In the genomic region with DNA sequence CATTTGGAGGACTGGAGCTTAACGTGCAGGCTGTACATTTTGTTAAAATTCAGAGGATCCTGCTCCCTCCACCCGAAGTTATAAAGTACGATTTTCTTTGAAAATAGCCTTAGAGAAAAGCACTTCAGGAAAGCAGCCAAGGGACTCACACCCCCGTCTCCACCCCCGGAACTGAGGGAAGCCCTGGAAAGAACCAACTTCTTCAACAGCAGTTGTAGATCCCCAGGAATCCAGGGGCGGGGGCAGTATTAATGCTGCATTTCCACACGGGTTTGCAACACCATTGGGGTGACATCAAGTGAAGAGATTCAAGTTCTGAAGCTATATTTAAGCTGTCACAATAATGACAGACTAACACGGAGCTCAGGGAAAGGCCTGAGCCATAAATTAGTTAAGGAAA, we compare ENCODE assay signal across 9 mouse cellular contexts. TPM values are rescaled to one million over a fixed set of nuclear protein-coding genes. Genes with fewer than 3 reads are reported as not detected.
DNase-seq lines count a peak whose midpoint lies in the region; ATAC-seq and TF ChIP-seq lines count a peak whose summit lies in the region.
"Had no signal": no experiment of that assay in that cellular context is flagged by ENCODE, and none has a peak within 500 bp of the region (broad histone marks: within the 10 kb centered on the region; RNA-seq: fewer than 3 reads in every experiment).

No protein-coding gene starts in this region.

- no peaks in the 10 kb centered on the region for H3K36me3 ChIP-seq in forebrain, embryonic 13.5 days (ENCODE audit: poor library complexity, severe bottlenecking)

- H3K9me3 ChIP-seq in forebrain, embryonic 13.5 days (replicated peaks) = no peaks in the 10 kb centered on the region

- intact Hi-C loops in left cerebral cortex, postnatal 25 days (cut with DNase I) = no loop called here

- peak; percentile 32 to 52 for DNase-seq in layer of hippocampus, adult 2 months (ENCODE audit: low spot score in 2 of 2)
- DNase-seq in layer of hippocampus, adult 9-10 months (ENCODE audit: low spot score) = no peak
- DNase-seq in left cerebral cortex, postnatal 25 days (ENCODE audit: low spot score in 2 of 2) = peak; percentile 56 to 86
- DNase-seq in right cerebral cortex, postnatal 14 days = peak; percentile 42
- no peak for DNase-seq in yolk sac, embryonic 10.5 days (ENCODE audit: low spot score)
- DNase-seq in ovary, postnatal 14 days (ENCODE audit: low spot score) = no peak

- ATAC-seq in forebrain, embryonic 13.5 days = no peak
- no peak for ATAC-seq in megakaryocyte progenitor cell, adult 5-6 weeks (replicated peaks; ENCODE audit: poor library complexity)

- no peak for TF ChIP-seq CTCF in layer of hippocampus, adult 2 months (conservative IDR thresholded peaks at IDR 0.05)

- 30% methylated on average over 8 of the region's 8 CpGs for WGBS in forebrain, embryonic 13.5 days

- H3K4me2 ChIP-seq in forebrain, embryonic 13.5 days = peak overlapping the region; percentile 83

- H3K27ac ChIP-seq in layer of hippocampus, adult 2 months = no peak overlapping the region
- no peak overlapping the region; the same call in 1 of the 2 replicates for H3K27ac ChIP-seq in forebrain, embryonic 13.5 days
- H3K27ac ChIP-seq: macrophage had no signal

- no peak overlapping the region; the same call in 1 of the 2 replicates for H3K9ac ChIP-seq in forebrain, embryonic 13.5 days

- H3K4me3 ChIP-seq in layer of hippocampus, adult 2 months = no peak overlapping the region
- peak overlapping the region; percentile 88 for H3K4me3 ChIP-seq in forebrain, embryonic 13.5 days

- 0 out of 2 replicates have a peak, but pooled peaks cover 4% of the 10 kb centered on the region for H3K27me3 ChIP-seq in forebrain, embryonic 13.5 days

- peaks cover 40% of the 10 kb centered on the region for H3K4me1 ChIP-seq in forebrain, embryonic 13.5 days

RNA-seq across cellular contexts. Expression of a gene that starts 0.9 kb away (rescaled TPM):
- 10 to 100 TPM; 30.1 to 30.7 TPM for total RNA-seq in layer of hippocampus, adult 2 months (2021)
- 118 and 134 TPM in 2 replicates for polyA plus RNA-seq in forebrain, embryonic 13.5 days (2015; fragmentation: Nextera tagmentation; extraction: Ambion mirVana)
- 10 to 100 TPM; 27.7 to 31.5 TPM for total RNA-seq in left cerebral cortex, postnatal 25 days (2021)
- total RNA-seq in megakaryocyte progenitor cell, adult 5-6 weeks (2015) = not detected in 2 replicates
- not detected in 2 replicates for total RNA-seq in megakaryocyte progenitor cell, adult 5-6 weeks (2017)
- polyA plus RNA-seq: macrophage had no signal

RNA-seq across cellular contexts. Expression of a gene that starts 43.9 kb away (rescaled TPM):
- 1 to 10 TPM; 3.7 to 7.1 TPM for total RNA-seq in layer of hippocampus, adult 2 months (2021)
- 264 and 275 TPM in 2 replicates for polyA plus RNA-seq in forebrain, embryonic 13.5 days (2015; fragmentation: Nextera tagmentation; extraction: Ambion mirVana)
- total RNA-seq in left cerebral cortex, postnatal 25 days (2021) = 1 to 10 TPM; 6.7 to 8.0 TPM
- total RNA-seq in megakaryocyte progenitor cell, adult 5-6 weeks (2015) = 152 and 180 TPM in 2 replicates
- 80.7 and 103 TPM in 2 replicates for total RNA-seq in megakaryocyte progenitor cell, adult 5-6 weeks (2017)

Comparison
In these comparisons a context has a peak if more than half of its experiments do, and no peak if none do; other contexts are left out.
1. DNase-seq: peak in layer of hippocampus, adult 2 months (2 of 2), left cerebral cortex, postnatal 25 days (2 of 2) and right cerebral cortex, postnatal 14 days (single experiment); none in layer of hippocampus, adult 9-10 months (single experiment), yolk sac, embryonic 10.5 days (single experiment) and ovary, postnatal 14 days (single experiment).
2. RNA of a gene that starts 0.9 kb away (total RNA-seq): 27.7 to 31.5 TPM in left cerebral cortex, postnatal 25 days and 30.1 to 30.7 TPM in layer of hippocampus, adult 2 months; not detected in megakaryocyte progenitor cell, adult 5-6 weeks; every median in the first group is over 10 times any median in the second.
3. RNA of a gene that starts 43.9 kb away (total RNA-seq): 80.7 to 180 TPM in megakaryocyte progenitor cell, adult 5-6 weeks; 6.7 to 8.0 TPM in left cerebral cortex, postnatal 25 days and 3.7 to 7.1 TPM in layer of hippocampus, adult 2 months; every median in the first group is over 4 times any median in the second.